Mouse (Mus musculus) MEL (cell line): Measurements from ENCODE around the gene Btbd1. TPM values are rescaled to one million over a fixed set of nuclear protein-coding genes. Genes with fewer than 3 reads are reported as not detected.

Experiments used
- DNase-seq: peaks from one replicate; pipeline ENCODE4 v3.0.0; 2011; ENCODE audit warnings: low read depth, low spot score
- H3K27ac ChIP-seq: 2 replicates; pipeline ENCODE4 v1.5.1; 2012; ENCODE audit warnings: low read depth, mild to moderate bottlenecking, control low read depth, low read length, moderate library complexity; ENCODE audit not compliant: control insufficient read depth
- H3K27me3 ChIP-seq, 2 experiments: fragments of 150-350 bp in 1 of 2; sonication (generic) in 1 of 2; 2 replicates each; pipeline ENCODE4 v1.6.1; 2012; ENCODE audit warnings: low read length in 2 of 2, mild to moderate bottlenecking in 2 of 2, improper control_type of control experiment in 1 of 2, moderate library complexity in 1 of 2; ENCODE audit not compliant: insufficient read depth in 2 of 2, control insufficient read depth in 1 of 2
- H3K36me3 ChIP-seq, 2 experiments: 2 replicates each; pipeline ENCODE4 v1.6.1; 2012 to 2014; ENCODE audit warnings: low read length in 2 of 2, improper control_type of control experiment in 1 of 2, inconsistent platforms in 1 of 2, mild to moderate bottlenecking in 1 of 2; ENCODE audit not compliant: insufficient read depth in 2 of 2, control insufficient read depth in 1 of 2
- H3K4me1 ChIP-seq, 2 experiments: fragments of 150-350 bp in 1 of 2; sonication (generic) in 1 of 2; 2 replicates each; pipeline ENCODE4 v1.6.1; 2012; ENCODE audit warnings: low read length in 2 of 2, improper control_type of control experiment in 1 of 2, mild to moderate bottlenecking in 1 of 2; ENCODE audit not compliant: insufficient read depth in 2 of 2, control insufficient read depth in 1 of 2
- H3K4me3 ChIP-seq, 2 experiments: fragments of 150-350 bp in 1 of 2; sonication (generic) in 1 of 2; 2 replicates each; pipeline ENCODE4 v1.5.1; 2012; ENCODE audit warnings: low read depth in 2 of 2, low read length in 2 of 2, mild to moderate bottlenecking in 2 of 2, moderate library complexity in 2 of 2, control low read depth in 1 of 2, improper control_type of control experiment in 1 of 2; ENCODE audit not compliant: control insufficient read depth in 1 of 2, insufficient read depth in 1 of 2
- H3K79me2 ChIP-seq: 2 replicates; pipeline ENCODE4 v1.6.1; 2012; ENCODE audit warnings: mild to moderate bottlenecking, low read length, moderate library complexity; ENCODE audit not compliant: control insufficient read depth, poor library complexity, insufficient read depth
- H3K9ac ChIP-seq: 2 replicates; pipeline ENCODE4 v1.6.1; 2012; ENCODE audit warnings: low read depth, mild to moderate bottlenecking, control low read depth, low read length, moderate library complexity; ENCODE audit not compliant: control insufficient read depth, poor library complexity, severe bottlenecking
- H3K9me3 ChIP-seq: fragments of 150-350 bp; sonication (generic); replicated peaks from 2 replicates; pipeline ENCODE4 v1.6.1; 2012; ENCODE audit warnings: mild to moderate bottlenecking, low read length, improper control_type of control experiment, moderate library complexity; ENCODE audit not compliant: insufficient read depth
- ELF1 ChIP-seq: IDR thresholded peaks from 2 replicates; pipeline ENCODE4 v1.6.1; 2014; ENCODE audit warnings: low read depth, mild to moderate bottlenecking, inconsistent platforms, low read length, improper control_type of control experiment, moderate library complexity
- EP300 ChIP-seq, 2 experiments: IDR thresholded peaks; 2 replicates each; pipeline ENCODE4 v1.6.1; 2011; ENCODE audit warnings: improper control_type of control experiment in 2 of 2, low read length in 2 of 2, low read depth in 1 of 2, mild to moderate bottlenecking in 1 of 2
- GATA1 ChIP-seq: IDR thresholded peaks from 2 replicates; pipeline ENCODE4 v1.6.1; 2011; ENCODE audit warnings: low read depth, low read length, improper control_type of control experiment
- MAFK ChIP-seq: IDR thresholded peaks from 2 replicates; pipeline ENCODE4 v1.6.1; 2011; ENCODE audit warnings: low read depth, mild to moderate bottlenecking, low read length, improper control_type of control experiment, borderline replicate concordance
- MAX ChIP-seq: IDR thresholded peaks from 2 replicates; pipeline ENCODE4 v1.6.1; 2011; ENCODE audit warnings: low read length, improper control_type of control experiment
- MEF2A ChIP-seq: IDR thresholded peaks from 2 replicates; pipeline ENCODE4 v1.6.1; 2014; ENCODE audit warnings: low read depth, mild to moderate bottlenecking, inconsistent platforms, low read length, improper control_type of control experiment; ENCODE audit not compliant: poor library complexity, insufficient replicate concordance, severe bottlenecking; ENCODE audit errors: extremely low read depth
- MXI1 ChIP-seq: IDR thresholded peaks from 2 replicates; pipeline ENCODE4 v1.6.1; 2011; ENCODE audit warnings: mild to moderate bottlenecking, low read depth, low read length, improper control_type of control experiment
- MYB ChIP-seq: IDR thresholded peaks from 2 replicates; pipeline ENCODE4 v1.6.1; 2011; ENCODE audit warnings: mild to moderate bottlenecking, low read depth, low read length, improper control_type of control experiment
- NELFE ChIP-seq: IDR thresholded peaks from 2 replicates; pipeline ENCODE4 v1.6.1; 2011; ENCODE audit warnings: low read depth, low read length, improper control_type of control experiment
- POLR2A ChIP-seq, 2 experiments: IDR thresholded peaks; 2 replicates each; pipeline ENCODE4 v1.6.1; 2011 to 2012; ENCODE audit warnings: low read length in 2 of 2, mild to moderate bottlenecking in 2 of 2, control low read depth in 1 of 2, improper control_type of control experiment in 1 of 2, low read depth in 1 of 2, moderate library complexity in 1 of 2; ENCODE audit not compliant: control insufficient read depth in 1 of 2, insufficient read depth in 1 of 2, poor library complexity in 1 of 2
- POLR2AphosphoS5 ChIP-seq: IDR thresholded peaks from 2 replicates; pipeline ENCODE4 v1.6.1; 2012; ENCODE audit warnings: low read depth, borderline replicate concordance, mild to moderate bottlenecking, inconsistent platforms, low read length, moderate library complexity, mixed read lengths
- TBP ChIP-seq: IDR thresholded peaks from 2 replicates; pipeline ENCODE4 v1.8.0; 2011; ENCODE audit warnings: low read depth, low read length, improper control_type of control experiment
- TCF12 ChIP-seq: IDR thresholded peaks from 2 replicates; pipeline ENCODE4 v1.6.1; 2014; ENCODE audit warnings: low read depth, mild to moderate bottlenecking, inconsistent platforms, low read length, improper control_type of control experiment, moderate library complexity
- polyA plus RNA-seq, 2 experiments: library from polyadenylated mRNA; stranded (reverse) in 1 of 2; unstranded in 1 of 2; fragments of >175 nt in 1 of 2; fragments of >200 nt in 1 of 2; gene quantifications; 2 replicates each; pipeline versions ENCODE4 v1.2.1 to v1.2.4; 2012; ENCODE audit warnings: low replicate concordance in 2 of 2, low read depth in 1 of 2; ENCODE audit not compliant: insufficient read length in 2 of 2, insufficient read depth in 1 of 2, missing spikeins in 1 of 2
- total RNA-seq: library from RNA; depleted of rRNA; stranded (reverse); fragments of 300-350 nt; gene quantifications from 2 replicates; pipeline ENCODE4 v1.2.3, GENCODE M21; 2012; rRNA removed

Btbd1 gene
- total RNA-seq (31.0 and 36.0 TPM in 2 replicates), polyA plus RNA-seq (10 to 100 TPM in 1 of 2 experiments, not detected in 1; 62.0 TPM)

- DNase-seq = peak; percentile 81
- H3K9me3 ChIP-seq = no peaks in the 10 kb centered on the region
- H3K4me1 ChIP-seq = peaks cover 0 to 18% of the 10 kb centered on the region in 2 experiments
- H3K9ac ChIP-seq = peak within 1 kb of the TSS; percentile 94
- peaks cover 0 to 17% of the 10 kb centered on the region in 2 experiments; a peak in 2 of 4 replicates for H3K36me3 ChIP-seq
- peak within 1 kb of the TSS; percentile 85 to 94 for H3K4me3 ChIP-seq
- H3K27me3 ChIP-seq = no peaks in the 10 kb centered on the region; a peak in 1 of 4 replicates
- H3K27ac ChIP-seq = peak within 1 kb of the TSS; percentile 44
- TF ChIP-seq TBP = no peak
- TF ChIP-seq ELF1 = peak; percentile 25; the same call in 1 of the 2 replicates
- TF ChIP-seq MAFK = no peak
- TF ChIP-seq NELFE = peak; percentile 62
- TF ChIP-seq MXI1 = peak; percentile 12
- TF ChIP-seq POLR2A (IDR thresholded peaks at IDR 0.05; ENCODE audit: control insufficient read depth in 1 of 2, insufficient read depth in 1 of 2, low read depth in 1 of 2, low read length in 2 of 2, poor library complexity in 1 of 2) = peak in 1 of 2 experiments; percentile 57; a peak in 2 of 4 replicates
- TF ChIP-seq TCF12 = no peak
- no peak for TF ChIP-seq MEF2A
- no peak for TF ChIP-seq MYB
- no peak for TF ChIP-seq EP300 (IDR thresholded peaks at IDR 0.05; ENCODE audit: low read depth in 1 of 2, low read length in 2 of 2)
- H3K79me2 ChIP-seq = peaks cover 38% of the 10 kb centered on the region
Observed at GRCm38 (mm10) chr7:81829379-81829894, at the start of gene Btbd1. Gene Btbd1 (minus strand): TSS chr7:81829431.

GRCm38 (mm10) chr7:81875372-81875771 is 46.1 kb upstream of the Btbd1 start:
- no peaks in the 10 kb centered on the region for H3K79me2 ChIP-seq
- peaks cover 0 to 8% of the 10 kb centered on the region in 2 experiments; a peak in 2 of 4 replicates for H3K36me3 ChIP-seq

DNA sequence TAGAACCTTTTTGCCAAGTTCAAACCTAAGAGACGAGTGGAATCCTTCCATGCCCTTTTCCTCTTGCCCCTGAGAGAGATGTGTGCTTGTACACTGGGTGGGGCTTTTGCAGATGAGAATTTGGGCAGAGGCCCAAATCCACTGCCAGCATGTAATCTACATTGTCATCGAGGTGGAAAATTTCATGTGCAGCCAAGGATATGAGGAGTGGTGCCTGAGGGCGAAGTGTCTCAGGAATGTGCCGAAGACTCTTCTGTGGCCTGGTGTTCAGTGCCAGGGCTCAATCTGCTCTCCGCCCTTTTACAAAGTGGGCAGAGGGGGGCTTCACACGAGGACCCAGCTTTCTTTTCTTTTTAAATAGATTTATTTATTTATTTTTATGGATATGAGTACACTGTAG is 45.4 kb upstream of the Btbd1 start:
- Histone ChIP-seq H3K4me1 (peaks cover 6 to 15% of the 10 kb centered on the region in 2 experiments), H3K9ac (no peak overlapping the region), H3K79me2 (no peaks in the 10 kb centered on the region), H3K4me3 (peak overlapping the region in 1 of 2 experiments; percentile 47; a peak in 2 of 4 replicates), H3K27me3 (no peaks in the 10 kb centered on the region), H3K27ac (no peak overlapping the region), H3K9me3 (no peaks in the 10 kb centered on the region), H3K36me3 (peaks cover 0 to 8% of the 10 kb centered on the region in 2 experiments; a peak in 2 of 4 replicates)
- peak; percentile 45 for DNase-seq
- TF ChIP-seq POLR2AphosphoS5 (no peak), GATA1 (0 out of 2 replicates have a peak, but pooled peaks have one; percentile 8)

More at GRCm38 (mm10) chr7:81875372-81875771, 46.1 kb upstream of the Btbd1 start:
- no peak overlapping the region for H3K9ac ChIP-seq
- no peaks in the 10 kb centered on the region for H3K9me3 ChIP-seq
- TF ChIP-seq GATA1 = 0 out of 2 replicates have a peak, but pooled peaks have one; percentile 14
- no peak for TF ChIP-seq MAX
- DNase-seq = no peak
- H3K27ac ChIP-seq = no peak overlapping the region
- no peak overlapping the region for H3K4me3 ChIP-seq
- H3K27me3 ChIP-seq = no peaks in the 10 kb centered on the region
- H3K4me1 ChIP-seq = peaks cover 6 to 15% of the 10 kb centered on the region in 2 experiments
